In the genomic region with DNA sequence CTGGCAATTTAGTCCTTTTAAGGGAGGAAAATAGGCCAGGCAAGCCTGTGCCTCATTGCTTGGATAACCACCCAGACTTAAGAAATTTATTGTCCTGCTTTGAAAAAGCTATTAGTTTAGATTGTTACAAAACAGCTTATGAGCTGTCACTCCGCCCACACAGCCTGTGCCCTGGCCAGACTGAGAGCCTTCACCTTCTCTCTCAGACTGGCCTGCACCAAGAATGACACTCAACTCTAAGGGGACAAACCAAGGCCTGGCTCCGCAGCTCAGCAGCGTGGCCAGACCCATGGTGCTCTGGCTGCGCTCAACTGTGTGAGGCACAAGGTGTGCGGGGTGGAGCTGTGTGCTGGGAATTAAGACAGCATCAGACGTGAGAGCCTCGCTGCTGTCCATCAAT, we compare ENCODE assay signal across 10 mouse cellular contexts.
DNase-seq lines count a peak whose midpoint lies in the region; ATAC-seq lines count a peak whose summit lies in the region.
"Had no signal": no experiment of that assay in that cellular context is flagged by ENCODE, and none has a peak within 500 bp of the region (broad histone marks: within the 10 kb centered on the region; RNA-seq: fewer than 3 reads in every experiment).

No protein-coding gene starts in this region.

- no peaks in the 10 kb centered on the region for H3K27me3 ChIP-seq in embryonic facial prominence, embryonic 13.5 days
- no peaks in the 10 kb centered on the region for H3K27me3 ChIP-seq in limb, embryonic 13.5 days
- no peaks in the 10 kb centered on the region for H3K27me3 ChIP-seq in intestine, embryonic 15.5 days (replicated peaks)

- H3K36me3 ChIP-seq in embryonic facial prominence, embryonic 13.5 days: peaks cover 60% of the 10 kb centered on the region
- peaks cover 76% of the 10 kb centered on the region for H3K36me3 ChIP-seq in limb, embryonic 13.5 days
- H3K36me3 ChIP-seq in intestine, embryonic 15.5 days: peaks cover 30% of the 10 kb centered on the region

- H3K27ac ChIP-seq in embryonic facial prominence, embryonic 13.5 days: peak overlapping the region; percentile 85
- H3K27ac ChIP-seq in limb, embryonic 13.5 days: peak overlapping the region; percentile 53; the same call in 1 of the 2 replicates
- H3K27ac ChIP-seq in intestine, embryonic 15.5 days: no peak overlapping the region

- peaks cover 71% of the 10 kb centered on the region for H3K4me1 ChIP-seq in embryonic facial prominence, embryonic 13.5 days
- H3K4me1 ChIP-seq in limb, embryonic 13.5 days: peaks cover 71% of the 10 kb centered on the region
- peaks cover 8% of the 10 kb centered on the region for H3K4me1 ChIP-seq in intestine, embryonic 15.5 days (replicated peaks)

- WGBS in embryonic facial prominence, embryonic 13.5 days: 74% methylated on average over 7 of the region's 7 CpGs
- 54% methylated on average over 7 of the region's 7 CpGs for WGBS in limb, embryonic 13.5 days
- 71% methylated on average over 7 of the region's 7 CpGs for WGBS in intestine, embryonic 15.5 days

- H3K4me3 ChIP-seq in embryonic facial prominence, embryonic 13.5 days: no peak overlapping the region
- no peak overlapping the region for H3K4me3 ChIP-seq in limb, embryonic 13.5 days
- no peak overlapping the region for H3K4me3 ChIP-seq in intestine, embryonic 15.5 days (replicated peaks)

- no peaks in the 10 kb centered on the region for H3K9me3 ChIP-seq in embryonic facial prominence, embryonic 13.5 days
- H3K9me3 ChIP-seq in limb, embryonic 13.5 days: no peaks in the 10 kb centered on the region
- H3K9me3 ChIP-seq in intestine, embryonic 15.5 days: no peaks in the 10 kb centered on the region

- no peak for ATAC-seq in embryonic facial prominence, embryonic 13.5 days (ENCODE audit: insufficient number of reproducible peaks, insufficient read depth, low FRiP score, low TSS enrichment, low read depth)
- no peak for ATAC-seq in limb, embryonic 13.5 days (ENCODE audit: low FRiP score, low read depth)
- no peak for ATAC-seq in intestine, embryonic 15.5 days

- no peak overlapping the region for H3K9ac ChIP-seq in embryonic facial prominence, embryonic 13.5 days
- no peak overlapping the region for H3K9ac ChIP-seq in limb, embryonic 13.5 days
- no peak overlapping the region for H3K9ac ChIP-seq in intestine, embryonic 15.5 days

- intact Hi-C loops in left cerebral cortex, postnatal 10 days (cut with DNase I): loop anchor here (5.0 kb wide), 1 partner anchor 36 kb away; no protein-coding TSS in a partner anchor

- peak; percentile 18 for DNase-seq in kidney, adult 18-20 months
- no peak for DNase-seq in kidney, postnatal 36 days
- peak; percentile 70 for DNase-seq in NIH3T3 (ENCODE audit: low read depth)
- no peak for DNase-seq in left cerebral cortex, postnatal 10 days (ENCODE audit: extremely low spot score in 1 of 2, low spot score in 2 of 2)
- no peak for DNase-seq in layer of hippocampus, adult 18-20 months (ENCODE audit: low spot score in 2 of 2)
- DNase-seq: cerebellum, adult 18-20 months; right cerebral cortex, postnatal 4 days had no signal

- peak overlapping the region; percentile 28; the same call in 1 of the 2 replicates for H3K4me2 ChIP-seq in embryonic facial prominence, embryonic 13.5 days
- no peak overlapping the region for H3K4me2 ChIP-seq in limb, embryonic 13.5 days (replicated peaks)
- H3K4me2 ChIP-seq in intestine, embryonic 15.5 days (replicated peaks): no peak overlapping the region

Comparison
In these comparisons a context has a peak if more than half of its experiments do, and no peak if none do; other contexts are left out.
1. DNase-seq: peak in kidney, adult 18-20 months (single experiment) and NIH3T3 (single experiment); none in kidney, postnatal 36 days (0 of 2), left cerebral cortex, postnatal 10 days (0 of 2) and layer of hippocampus, adult 18-20 months (0 of 2).